Mouse (Mus musculus) heart, embryonic 16.5 days (tissue): ENCODE results near the gene 9930111J21Rik2. TPM values are rescaled to one million over a fixed set of nuclear protein-coding genes. Genes with fewer than 3 reads are reported as not detected.

Experiments used
- polyA plus RNA-seq: library from polyadenylated mRNA; unstranded; fragments of >200 nt; fragmentation: Nextera tagmentation; extraction: Ambion mirVana; gene quantifications from 2 replicates; pipeline ENCODE4 v1.2.1, GENCODE M21; 2015

9930111J21Rik2 gene
- polyA plus RNA-seq, 1 experiment from 2014 or later: 0.87 TPM

Other genes with a start within 250 kb of the 9930111J21Rik2 start
- 4.2 and 4.3 TPM in 2 replicates for gene Trim41, start 233.9 kb downstream of the 9930111J21Rik2 start, polyA plus RNA-seq
- 0.89 and 0.98 TPM in 2 replicates for gene Trim7, start 225.1 kb downstream of the 9930111J21Rik2 start, polyA plus RNA-seq
- gene Gm12184, start 224.6 kb downstream of the 9930111J21Rik2 start, polyA plus RNA-seq: 0.55 and 0.66 TPM in 2 replicates
- 11.6 and 14.5 TPM in 2 replicates for gene Irgm1, start 179.6 kb downstream of the 9930111J21Rik2 start, polyA plus RNA-seq
- gene Gm5431, start 149.0 kb downstream of the 9930111J21Rik2 start, polyA plus RNA-seq: 0.15 and 0.28 TPM in 2 replicates
- 2.7 and 10.4 TPM in 2 replicates for gene Psme2b, start 105.1 kb downstream of the 9930111J21Rik2 start, polyA plus RNA-seq
- 0.07 TPM in 1 of 2 replicates, not detected in the other for gene Olfr56, start 72.4 kb downstream of the 9930111J21Rik2 start, polyA plus RNA-seq
- 0.39 and 0.74 TPM in 2 replicates for gene 9930111J21Rik1, start 71.8 kb downstream of the 9930111J21Rik2 start, polyA plus RNA-seq
- 0.10 and 0.13 TPM in 2 replicates for gene Gm12185, start 59.0 kb downstream of the 9930111J21Rik2 start, polyA plus RNA-seq
- gene Tgtp1, start 57.1 kb downstream of the 9930111J21Rik2 start, polyA plus RNA-seq: 2.2 and 6.3 TPM in 2 replicates
- 3.8 and 8.0 TPM in 2 replicates for gene Tgtp2, start 13.0 kb upstream of the 9930111J21Rik2 start, polyA plus RNA-seq
- 3.6 and 7.6 TPM in 2 replicates for gene Ifi47, start 25.3 kb upstream of the 9930111J21Rik2 start, polyA plus RNA-seq
- gene Olfr1396, start 63.6 kb upstream of the 9930111J21Rik2 start, polyA plus RNA-seq: 0.10 and 0.18 TPM in 2 replicates
- gene Olfr1395, start 91.0 kb upstream of the 9930111J21Rik2 start, polyA plus RNA-seq: not detected in 2 replicates
- gene Olfr1394, start 103.1 kb upstream of the 9930111J21Rik2 start, polyA plus RNA-seq: not detected in 2 replicates
- 6.4 and 8.0 TPM in 2 replicates for gene Btnl9, start 135.9 kb upstream of the 9930111J21Rik2 start, polyA plus RNA-seq
- gene Zfp62, start 152.1 kb upstream of the 9930111J21Rik2 start, polyA plus RNA-seq: 28.3 and 30.0 TPM in 2 replicates
- gene Mgat1, start 192.9 kb upstream of the 9930111J21Rik2 start, polyA plus RNA-seq: 57.4 and 61.4 TPM in 2 replicates
- gene Olfr1393, start 227.1 kb upstream of the 9930111J21Rik2 start, polyA plus RNA-seq: 0.15 and 0.17 TPM in 2 replicates
- not detected in 2 replicates for gene Olfr1392, start 234.0 kb upstream of the 9930111J21Rik2 start, polyA plus RNA-seq